Mouse (Mus musculus) midbrain, embryonic 11.5 days (tissue): ENCODE measurements around the gene Zfp831. TPM values are rescaled to one million over a fixed set of nuclear protein-coding genes. Genes with fewer than 3 reads are reported as not detected.

Source experiments
- ATAC-seq: fragments of 200-750 bp; cut with Nextera tagmentation; 2 replicates; pipeline ENCODE4 v1.8.0; 2017; ENCODE audit warnings: moderate TSS enrichment, moderate library complexity; ENCODE audit not compliant: low FRiP score
- DNase-seq: peaks from one replicate; pipeline ENCODE4 v3.0.0; 2015; ENCODE audit warnings: low spot score; ENCODE audit errors: missing footprints
- H3K27ac ChIP-seq: fragments of 300-500 bp; sonication (generic); 2 replicates; pipeline ENCODE4 v1.5.1; 2014; ENCODE audit warnings: low read depth, low read length
- H3K27me3 ChIP-seq: fragments of 300-500 bp; sonication (generic); 2 replicates; pipeline ENCODE4 v1.6.1; 2014; ENCODE audit warnings: mild to moderate bottlenecking, low read length, moderate library complexity, mixed read lengths; ENCODE audit not compliant: control insufficient read depth, insufficient read depth
- H3K36me3 ChIP-seq: fragments of 300-500 bp; sonication (generic); 2 replicates; pipeline ENCODE4 v1.6.1; 2014; ENCODE audit warnings: mild to moderate bottlenecking, low read length, moderate library complexity, mixed read lengths; ENCODE audit not compliant: control insufficient read depth, insufficient read depth
- H3K4me1 ChIP-seq: fragments of 300-500 bp; sonication (generic); 2 replicates; pipeline ENCODE4 v1.6.1; 2014; ENCODE audit warnings: low read length; ENCODE audit not compliant: control insufficient read depth, insufficient read depth
- H3K4me2 ChIP-seq: fragments of 300-500 bp; sonication (generic); 2 replicates; pipeline ENCODE4 v1.6.1; 2014; ENCODE audit warnings: mild to moderate bottlenecking, moderate library complexity
- H3K4me3 ChIP-seq: fragments of 300-500 bp; sonication (generic); 2 replicates; pipeline ENCODE4 v1.5.1; 2014; ENCODE audit warnings: low read depth, low read length
- H3K9ac ChIP-seq: fragments of 300-500 bp; sonication (generic); 2 replicates; pipeline ENCODE4 v1.6.1; 2014; ENCODE audit warnings: low read length
- H3K9me3 ChIP-seq: fragments of 300-500 bp; sonication (generic); 2 replicates; pipeline ENCODE4 v1.6.1; 2016; ENCODE audit warnings: low read length; ENCODE audit not compliant: control insufficient read depth
- WGBS: fragments of 180-500 bp; shearing (Covaris S2); extraction: QIAGEN DNeasy Blood & Tissue Kit; methylation state at CpG from one replicate; pipeline ENCODE4 v1.1.7; 2014; 5-methylcytosine and 5-hydroxymethylcytosine counted together
- polyA plus RNA-seq: library from polyadenylated mRNA; unstranded; fragments of >200 nt; fragmentation: Nextera tagmentation; extraction: Ambion mirVana; gene quantifications from 2 replicates; pipeline ENCODE4 v1.2.1, GENCODE M21; 2014

Zfp831 gene
- polyA plus RNA-seq, 1 experiment from 2014 or later, result 0.01 TPM

- Histone ChIP-seq H3K9me3 (no peaks in the 10 kb centered on the region), H3K36me3 (no peaks in the 10 kb centered on the region), H3K4me3 (no peak overlapping the region), H3K27ac (no peak overlapping the region), H3K9ac (no peak overlapping the region), H3K27me3 (no peaks in the 10 kb centered on the region), H3K4me1 (no peaks in the 10 kb centered on the region), H3K4me2 (no peak overlapping the region)
- ATAC-seq, result 0 out of 2 replicates have a peak, but pooled peaks have one; percentile 28
- 67% methylated on average over 7 of the region's 7 CpGs for WGBS
- no peak for DNase-seq
These were observed 18.3 kb downstream of the Zfp831 start for GRCm38 (mm10) chr2:174661436-174662171.

GRCm38 (mm10) chr2:174662593-174662992 is 19.3 kb downstream of the Zfp831 start:
- no peaks in the 10 kb centered on the region for H3K36me3 ChIP-seq
- H3K4me3 ChIP-seq, result no peak overlapping the region
- no peaks in the 10 kb centered on the region for H3K27me3 ChIP-seq
- H3K4me1 ChIP-seq, result no peaks in the 10 kb centered on the region
- no peak overlapping the region for H3K9ac ChIP-seq
- DNase-seq, result no peak
- WGBS, result 89% methylated on average over 1 of the region's 1 CpGs
- no peak overlapping the region for H3K4me2 ChIP-seq
- H3K9me3 ChIP-seq, result no peaks in the 10 kb centered on the region
- no peak for ATAC-seq
- H3K27ac ChIP-seq, result no peak overlapping the region

- no peaks in the 10 kb centered on the region for H3K4me1 ChIP-seq
- H3K4me2 ChIP-seq, result no peak overlapping the region
- 52% methylated on average over 5 of the region's 5 CpGs for WGBS
- DNase-seq (no peak), ATAC-seq (no peak)
- H3K9ac ChIP-seq, result no peak overlapping the region
- no peaks in the 10 kb centered on the region for H3K9me3 ChIP-seq
- no peaks in the 10 kb centered on the region for H3K27me3 ChIP-seq
- H3K4me3 ChIP-seq, result no peak overlapping the region
- H3K36me3 ChIP-seq, result no peaks in the 10 kb centered on the region
- no peak overlapping the region for H3K27ac ChIP-seq
These were observed 22.1 kb downstream of the Zfp831 start for GRCm38 (mm10) chr2:174665404-174665803.

- DNase-seq (no peak), ATAC-seq (no peak)
- no peaks in the 10 kb centered on the region for H3K9me3 ChIP-seq
- H3K4me1 ChIP-seq, result peaks cover 3% of the 10 kb centered on the region; the same call in 1 of the 2 replicates
- no peak overlapping the region for H3K4me3 ChIP-seq
- no peak overlapping the region for H3K4me2 ChIP-seq
- no peak overlapping the region for H3K27ac ChIP-seq
- 70% methylated on average over 3 of the region's 3 CpGs for WGBS
- H3K9ac ChIP-seq, result no peak overlapping the region
- H3K27me3 ChIP-seq, result no peaks in the 10 kb centered on the region; the same call in 1 of the 2 replicates
- no peaks in the 10 kb centered on the region for H3K36me3 ChIP-seq
These were observed 25.5 kb downstream of the Zfp831 start for GRCm38 (mm10) chr2:174668806-174669205.

DNA sequence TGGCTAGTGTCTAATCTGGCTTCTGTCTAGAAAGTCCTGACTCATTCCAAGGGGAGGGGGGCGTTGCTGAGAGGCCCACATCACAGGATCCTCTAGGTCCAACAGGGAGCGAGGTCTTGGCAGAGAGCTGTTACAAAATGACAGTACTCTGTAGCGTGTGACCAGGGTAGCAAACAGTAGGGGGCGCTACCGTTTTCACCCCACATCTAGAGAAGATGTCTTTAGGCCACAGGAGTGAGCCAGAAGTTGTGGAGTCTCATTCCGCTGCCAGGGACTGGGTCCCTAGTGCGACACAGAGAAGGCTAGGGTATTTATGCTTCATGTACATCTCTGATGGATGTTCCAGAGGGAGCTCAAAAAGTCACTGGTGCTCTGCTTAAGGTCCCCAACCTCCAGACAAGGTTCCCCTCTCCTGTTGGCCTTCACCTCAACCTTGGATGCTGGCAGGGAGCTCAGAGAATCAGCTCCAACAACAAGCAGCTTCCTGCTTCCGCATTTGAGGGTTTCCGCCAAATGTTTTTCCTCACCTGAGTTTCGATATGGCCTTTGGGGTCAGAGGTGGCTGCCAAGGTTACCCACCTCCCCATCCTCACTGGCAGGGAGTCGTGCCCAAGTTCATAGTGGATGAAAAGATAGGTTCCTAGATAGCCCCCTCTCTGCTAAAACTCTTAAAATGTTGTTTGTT is 29.3 kb downstream of the Zfp831 start:
- 25% methylated on average over 11 of the region's 11 CpGs for WGBS
- no peak for ATAC-seq
- Histone ChIP-seq H3K9me3 (no peaks in the 10 kb centered on the region), H3K9ac (no peak overlapping the region), H3K27me3 (no peaks in the 10 kb centered on the region; the same call in 1 of the 2 replicates), H3K4me1 (peaks cover 3% of the 10 kb centered on the region; the same call in 1 of the 2 replicates), H3K27ac (no peak overlapping the region), H3K4me3 (no peak overlapping the region), H3K36me3 (no peaks in the 10 kb centered on the region), H3K4me2 (peak overlapping the region; percentile 72)
- peak; percentile 91 for DNase-seq

- Histone ChIP-seq H3K27me3 (no peaks in the 10 kb centered on the region; the same call in 1 of the 2 replicates), H3K36me3 (no peaks in the 10 kb centered on the region), H3K27ac (peak overlapping the region; percentile 54), H3K9me3 (no peaks in the 10 kb centered on the region), H3K4me3 (peak overlapping the region; percentile 33), H3K4me1 (peaks cover 3% of the 10 kb centered on the region; the same call in 1 of the 2 replicates), H3K9ac (peak overlapping the region; percentile 49), H3K4me2 (peak overlapping the region; percentile 72)
- DNase-seq (peak; percentile 98), ATAC-seq (peak; percentile 88)
- WGBS, result under 1% methylated on average over 25 of the region's 25 CpGs
These were observed 30.4 kb downstream of the Zfp831 start for GRCm38 (mm10) chr2:174673592-174674286.

GRCm38 (mm10) chr2:174674287-174675045 is 31.1 kb downstream of the Zfp831 start:
- Histone ChIP-seq H3K9me3 (no peaks in the 10 kb centered on the region), H3K27me3 (no peaks in the 10 kb centered on the region; the same call in 1 of the 2 replicates), H3K9ac (peak overlapping the region; percentile 47), H3K4me1 (peaks cover 3% of the 10 kb centered on the region; the same call in 1 of the 2 replicates), H3K36me3 (no peaks in the 10 kb centered on the region), H3K4me3 (peak overlapping the region; percentile 33), H3K27ac (no peak overlapping the region), H3K4me2 (peak overlapping the region; percentile 72)
- 1% methylated on average over 16 of the region's 16 CpGs for WGBS
- ATAC-seq (peak; percentile 64), DNase-seq (peak; percentile 95)

GRCm38 (mm10) chr2:174675642-174676041 is 32.3 kb downstream of the Zfp831 start:
- WGBS, result 15% methylated on average over 9 of the region's 9 CpGs
- Histone ChIP-seq H3K4me2 (no peak overlapping the region), H3K4me3 (no peak overlapping the region), H3K36me3 (no peaks in the 10 kb centered on the region), H3K27me3 (no peaks in the 10 kb centered on the region; the same call in 1 of the 2 replicates), H3K9me3 (no peaks in the 10 kb centered on the region), H3K9ac (no peak overlapping the region), H3K27ac (no peak overlapping the region), H3K4me1 (peaks cover 3% of the 10 kb centered on the region; the same call in 1 of the 2 replicates)
- peak; percentile 99 for DNase-seq
- peak; percentile 59; the same call in 1 of the 2 replicates for ATAC-seq
